Mouse (Mus musculus) small intestine, adult 2 months (tissue): ENCODE data around the gene Foxk2.

Experiments
- CTCF ChIP-seq: fragments of 200-500 bp; IDR thresholded peaks from 2 replicates; pipeline ENCODE4 v1.5.1; 2012; ENCODE audit warnings: low read depth, mild to moderate bottlenecking, control low read depth, inconsistent platforms, low read length, moderate library complexity, mixed read lengths; ENCODE audit not compliant: insufficient replicate concordance, insufficient read length; ENCODE audit errors: extremely low read depth
- POLR2A ChIP-seq: fragments of 200-500 bp; IDR thresholded peaks from 2 replicates; pipeline ENCODE4 v1.6.1; 2012; ENCODE audit warnings: low read depth, mild to moderate bottlenecking, control low read depth, inconsistent platforms, low read length, moderate library complexity

GRCm38 (mm10) chr11:121328619-121329018 lies 68.8 kb downstream of the Foxk2 start:
- no peak for TF ChIP-seq POLR2A
- TF ChIP-seq CTCF, result no peak
